Mouse (Mus musculus) cerebellum, postnatal 4 days (tissue): ENCODE measurements around the gene Cpne1.
A peak's percentile ranks its signal among the peaks of the same experiment; 100 is the strongest.
"Not testable (repeated sequence)": the region's sequence is repeated elsewhere in the genome, so short reads cannot be mapped to it uniquely, and the experiment has no call there.

ENCODE experiments used
- DNase-seq, 2 experiments: peaks; one replicate each; pipeline ENCODE4 v3.0.0; 2022; ENCODE audit warnings: low spot score in 2 of 2, mixed read lengths in 1 of 2

Cpne1 gene

DNA sequence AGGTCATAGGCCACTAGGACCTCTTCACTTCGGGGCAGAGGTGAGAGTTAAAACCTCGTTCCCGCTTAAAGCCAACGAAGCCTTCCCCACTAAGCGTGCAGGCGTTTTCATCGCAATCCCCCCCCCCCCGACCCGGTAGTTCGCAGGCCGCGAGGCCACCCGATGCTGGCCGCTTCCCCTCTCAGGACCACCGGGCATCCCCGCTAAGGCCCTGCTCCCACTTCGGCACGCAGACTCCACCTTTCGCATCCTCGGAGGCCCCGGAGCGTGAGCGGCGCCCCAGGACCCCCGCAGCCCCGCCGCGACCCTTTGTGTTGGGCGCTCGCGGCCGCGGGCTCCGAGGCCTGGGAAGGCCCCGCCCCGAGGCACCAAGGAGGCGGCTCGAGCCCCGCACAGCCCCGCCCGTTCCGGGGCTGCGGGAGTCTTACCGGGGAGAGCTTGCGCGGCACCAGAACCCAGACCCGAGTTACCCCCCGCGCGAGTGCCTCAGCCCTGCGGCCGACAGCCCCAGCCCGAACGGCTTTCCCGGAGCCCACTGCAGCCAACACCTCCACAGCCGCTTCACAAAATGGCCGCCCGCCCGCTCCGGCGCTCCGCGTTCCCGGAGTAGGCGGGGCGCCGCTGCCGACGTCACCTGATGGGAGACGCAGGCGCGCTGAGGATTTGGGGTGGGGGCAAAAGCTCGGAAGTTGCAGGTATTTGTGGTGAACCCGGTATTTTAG, at the start of gene Cpne1, which contains the start of gene Rbm12:
Gene Cpne1 (minus strand): TSS at position 608 of the 722 bp plus-strand sequence.
Gene Rbm12 (minus strand): TSS at position 621 of the 722 bp plus-strand sequence.
- DNase-seq: peak; percentile 84 to 91

DNA sequence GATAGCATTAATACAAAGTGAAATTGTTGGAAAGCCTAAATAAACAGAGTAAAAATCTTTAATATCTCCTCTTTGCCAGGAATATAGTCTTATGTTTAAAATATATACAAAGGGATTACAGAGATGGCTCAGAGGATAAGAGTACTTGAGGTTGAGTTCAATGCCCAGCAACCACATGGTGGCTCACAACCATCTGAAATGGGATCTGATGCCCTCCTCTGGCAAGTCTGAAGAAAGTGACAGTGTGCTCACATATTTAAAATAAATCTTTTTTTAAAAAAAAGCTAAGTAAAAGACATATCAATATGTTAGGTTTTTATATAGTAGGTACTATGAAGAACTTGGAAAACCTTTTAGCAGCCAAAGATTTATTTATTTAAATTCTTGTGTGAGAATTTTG, 39.8 kb upstream of the Cpne1 start:
- no peak for DNase-seq

- no peak for DNase-seq
Observed at GRCm38 (mm10) chr2:156147316-156147915, 35.7 kb upstream of the Cpne1 start.

DNA sequence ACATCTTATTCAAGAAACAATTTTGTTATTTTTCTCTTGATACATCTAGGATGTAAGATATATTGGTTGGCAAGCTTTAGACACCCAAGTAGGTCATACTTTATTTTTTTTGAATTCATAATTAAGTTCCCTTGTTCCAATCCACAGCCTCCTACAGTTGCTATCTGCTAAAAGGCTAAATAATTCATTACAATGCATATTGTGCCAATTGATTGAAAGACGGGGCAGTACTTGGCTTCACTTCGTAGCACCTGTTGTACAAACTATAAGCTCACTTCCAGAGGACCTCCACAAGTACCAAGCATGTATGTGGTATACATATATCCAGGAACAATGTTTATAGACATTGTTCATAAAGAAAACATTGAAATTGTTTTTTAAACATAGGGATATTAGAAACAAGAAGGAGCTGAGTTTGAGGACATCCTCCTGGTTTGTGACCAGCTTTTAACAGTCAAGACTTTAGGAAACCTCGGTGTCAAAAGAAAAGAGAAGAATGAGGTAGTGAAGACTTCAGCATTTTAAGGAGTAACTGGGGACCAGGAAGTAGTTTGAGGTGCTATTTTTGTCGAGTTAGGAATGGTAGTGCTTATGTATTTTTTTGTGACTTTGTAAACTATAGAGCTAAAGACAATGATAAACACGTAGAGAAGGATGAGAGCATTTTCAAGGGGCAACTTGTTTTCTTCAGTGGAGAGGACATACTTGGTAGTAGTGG, 34.7 kb upstream of the Cpne1 start:
- no peak for DNase-seq

GRCm38 (mm10) chr2:156145486-156146130, 33.8 kb upstream of the Cpne1 start:
- DNase-seq: no peak

GRCm38 (mm10) chr2:156143953-156144724, 32.4 kb upstream of the Cpne1 start, which contains the start of the genes Romo1 and Nfs1:
TSS of gene Romo1 (plus strand) at chr2:156144039.
TSS of gene Nfs1 (minus strand) at chr2:156144186.
- peak; percentile 96 to 97 for DNase-seq

DNA sequence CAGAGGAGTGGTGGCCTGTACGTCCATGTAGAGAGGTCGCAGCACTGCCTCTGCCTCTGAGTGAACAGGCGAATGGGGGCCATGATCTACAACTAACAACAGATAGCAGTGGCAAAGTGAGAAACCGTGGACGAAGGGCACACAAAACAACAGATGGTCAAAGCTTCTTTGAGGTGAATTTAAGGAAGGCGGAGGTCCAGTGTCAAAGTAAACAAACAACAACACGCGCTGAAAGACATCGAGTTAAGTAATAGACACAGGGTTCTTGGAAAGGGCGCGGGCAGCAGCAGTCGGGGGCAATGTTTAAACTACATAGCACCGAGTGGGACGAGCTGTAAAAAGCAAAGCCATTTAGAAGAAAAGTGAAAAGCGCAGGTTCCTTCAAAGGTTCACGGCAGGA, 31.6 kb upstream of the Cpne1 start:
- DNase-seq: no peak

DNA sequence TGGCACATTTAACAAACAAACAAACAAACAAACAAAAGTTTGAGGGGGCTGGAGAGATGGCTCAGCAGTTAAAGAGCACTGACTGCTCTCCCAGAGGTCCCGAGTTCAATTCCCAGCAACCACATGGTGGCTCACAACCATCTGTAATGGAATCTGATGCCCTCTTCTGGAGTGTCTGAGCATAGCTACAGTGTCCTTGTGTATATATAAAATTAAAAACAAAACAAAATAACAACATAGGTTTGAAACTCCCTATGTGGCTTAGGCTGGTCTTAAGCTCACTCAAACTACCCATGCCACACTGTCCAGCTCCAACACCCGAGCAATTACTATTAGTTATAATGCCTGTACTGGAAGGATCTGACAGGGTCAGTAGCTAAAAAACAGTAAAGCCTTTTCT, 31.1 kb upstream of the Cpne1 start:
- DNase-seq: no peak

GRCm38 (mm10) chr2:156135695-156136094, 23.9 kb upstream of the Cpne1 start:
- no peak for DNase-seq

- DNase-seq: no peak
Observed at GRCm38 (mm10) chr2:156134161-156134560, 22.4 kb upstream of the Cpne1 start.

- DNase-seq: no peak
Observed at GRCm38 (mm10) chr2:156126992-156127391, 15.2 kb upstream of the Cpne1 start, which contains the start of gene Gm28036. TSS of gene Gm28036 (minus strand) at chr2:156127092.

DNA sequence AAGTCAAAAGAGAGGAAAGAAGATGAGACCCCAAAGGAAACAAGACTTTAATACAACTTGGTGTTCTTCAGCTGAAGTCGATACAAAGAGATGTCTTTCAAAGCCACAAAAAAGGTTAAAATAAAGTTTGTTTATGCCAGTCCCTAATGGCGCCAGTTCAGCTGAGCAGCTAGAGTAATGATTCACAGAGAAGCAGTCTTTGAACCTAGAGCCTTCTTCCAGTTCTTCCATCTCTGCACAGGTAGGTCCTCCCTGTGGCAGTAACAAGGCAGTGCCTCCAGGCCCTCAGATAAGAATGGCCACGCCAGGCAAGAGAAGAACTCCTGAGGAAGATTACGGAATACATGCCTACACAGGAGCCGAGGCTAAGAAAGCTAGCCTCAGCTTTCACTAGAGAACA, 12.0 kb upstream of the Cpne1 start:
- no peak for DNase-seq

GRCm38 (mm10) chr2:156119566-156119965, 7.8 kb upstream of the Cpne1 start:
- no peak for DNase-seq

DNA sequence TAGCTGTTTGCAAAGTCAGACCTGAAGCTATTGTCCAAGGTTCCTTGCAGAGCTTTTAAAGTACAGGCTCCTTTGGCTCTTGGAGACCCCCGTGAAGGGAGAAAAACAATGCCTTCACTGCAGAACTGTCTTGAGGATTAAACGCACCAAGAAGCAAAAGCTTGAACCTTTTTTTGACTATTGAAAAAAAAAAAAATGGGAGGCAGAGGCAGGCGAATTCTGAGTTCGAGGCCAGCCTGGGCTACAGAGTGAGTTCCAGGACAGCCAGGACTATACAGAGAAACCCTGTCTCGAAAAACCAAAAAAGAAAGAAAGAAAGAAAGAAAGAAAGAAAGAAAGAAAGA, 287 bp upstream of the Cpne1 start:
- not testable (repeated sequence) for DNase-seq

GRCm38 (mm10) chr2:156110627-156111357, 973 bp downstream of the Cpne1 start:
- peak in 1 of 2 experiments; percentile 24 for DNase-seq

DNA sequence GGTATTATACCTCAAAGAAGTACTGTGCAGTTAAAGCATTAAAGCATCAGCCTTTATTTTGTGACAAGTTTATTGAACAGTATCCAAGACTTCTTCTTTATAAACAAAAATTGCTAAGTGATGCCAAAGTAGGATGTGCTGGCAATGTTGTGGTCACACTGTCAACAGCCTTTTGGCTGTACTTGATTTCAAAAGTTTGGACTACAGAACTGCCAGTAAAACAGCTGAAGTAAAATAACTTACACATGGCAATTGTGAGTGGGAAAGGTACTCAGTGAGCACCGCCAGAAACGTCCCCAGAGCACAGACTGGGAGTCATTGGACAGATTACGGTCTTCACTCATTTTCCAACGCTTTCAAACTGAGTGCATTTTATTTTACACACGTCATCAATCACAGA, 19.8 kb downstream of the Cpne1 start:
- no peak for DNase-seq

GRCm38 (mm10) chr2:156089799-156090198, 22.0 kb downstream of the Cpne1 start:
- no peak for DNase-seq

- DNase-seq: no peak
Observed at GRCm38 (mm10) chr2:156087391-156088110, 24.2 kb downstream of the Cpne1 start.

DNA sequence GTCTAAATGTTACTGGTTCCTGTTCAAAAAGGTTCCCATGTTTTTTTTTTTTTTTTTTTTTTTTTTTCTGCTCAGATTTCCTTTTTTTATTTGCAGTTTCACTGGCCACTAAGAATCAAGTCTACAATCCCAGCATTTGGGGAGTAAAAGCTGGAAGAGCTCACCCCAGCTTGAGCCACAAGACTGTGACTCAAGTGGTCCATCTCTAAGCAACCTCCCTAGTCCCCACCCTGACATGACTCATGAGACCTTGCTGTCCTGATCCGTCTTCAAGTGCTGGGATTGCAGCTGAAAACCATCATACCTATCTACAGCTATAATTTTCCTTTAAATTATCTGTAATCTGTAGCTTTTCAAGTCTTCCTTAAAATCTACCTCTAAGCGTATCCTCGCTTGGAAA, 27.2 kb downstream of the Cpne1 start:
- DNase-seq: no peak

DNA sequence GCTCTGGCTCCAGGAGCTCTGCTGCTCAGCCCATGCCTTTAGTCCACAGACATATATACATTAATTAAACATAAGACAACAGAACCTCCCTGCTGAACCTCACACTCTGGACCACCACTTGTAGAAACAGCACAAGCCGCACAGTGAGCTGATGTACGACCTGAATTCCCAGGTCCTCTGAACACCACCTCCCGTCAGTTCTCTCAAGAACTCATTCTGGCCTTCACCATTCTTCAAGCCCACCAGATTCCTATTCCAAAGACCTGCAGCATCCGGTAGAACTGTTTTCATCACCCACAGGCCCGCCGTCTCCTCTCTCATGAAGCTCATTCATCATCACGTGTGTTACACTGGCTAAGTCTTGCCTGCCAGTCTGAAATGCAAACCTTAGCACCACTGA, 31.4 kb downstream of the Cpne1 start:
- DNase-seq: no peak
